Mouse (Mus musculus): ENCODE data around the gene Trim16.
A peak's percentile ranks its signal among the peaks of the same experiment; 100 is the strongest.

Gene Trim16

GRCm38 (mm10) chr11:62820059-62820541, at the start of gene Trim16:
Gene Trim16 (plus strand): TSS chr11:62820231.
- peak; percentile 44 to 52 for DNase-seq (ENCODE audit: low spot score in 2 of 2)

GRCm38 (mm10) chr11:62776510-62776909, 43.5 kb upstream of the Trim16 start:
- peak in 1 of 2 experiments; percentile 50 for DNase-seq (ENCODE audit: low spot score in 2 of 2)

GRCm38 (mm10) chr11:62788935-62789616, 31.0 kb upstream of the Trim16 start, which contains the start of gene Zfp286:
Gene Zfp286 (minus strand): TSS chr11:62789462.
- DNase-seq (ENCODE audit: low spot score in 2 of 2): peak; percentile 88 to 95

GRCm38 (mm10) chr11:62789617-62789936, 30.5 kb upstream of the Trim16 start:
- no peak for DNase-seq (ENCODE audit: low spot score in 2 of 2)

- DNase-seq (ENCODE audit: low spot score in 2 of 2): no peak
Observed at GRCm38 (mm10) chr11:62804119-62804518, 15.9 kb upstream of the Trim16 start.

- no peak for DNase-seq (ENCODE audit: low spot score in 2 of 2)
Observed at GRCm38 (mm10) chr11:62807965-62808364, 12.1 kb upstream of the Trim16 start.

GRCm38 (mm10) chr11:62809201-62809600, 10.8 kb upstream of the Trim16 start:
- DNase-seq (ENCODE audit: low spot score in 2 of 2): no peak

GRCm38 (mm10) chr11:62812268-62812667, 7.8 kb upstream of the Trim16 start:
- no peak for DNase-seq (ENCODE audit: low spot score in 2 of 2)

GRCm38 (mm10) chr11:62813497-62813896, 6.5 kb upstream of the Trim16 start:
- no peak for DNase-seq (ENCODE audit: low spot score in 2 of 2)

- no peak for DNase-seq (ENCODE audit: low spot score in 2 of 2)
Observed at GRCm38 (mm10) chr11:62813970-62814624, 5.9 kb upstream of the Trim16 start.

- DNase-seq (ENCODE audit: low spot score in 2 of 2): no peak
Observed at GRCm38 (mm10) chr11:62814625-62815024, 5.4 kb upstream of the Trim16 start.

- DNase-seq (ENCODE audit: low spot score in 2 of 2): no peak
Observed at GRCm38 (mm10) chr11:62815438-62815837, 4.6 kb upstream of the Trim16 start.

GRCm38 (mm10) chr11:62816591-62816990, 3.4 kb upstream of the Trim16 start:
- DNase-seq (ENCODE audit: low spot score in 2 of 2): no peak

GRCm38 (mm10) chr11:62819059-62819686, 858 bp upstream of the Trim16 start:
- DNase-seq (ENCODE audit: low spot score in 2 of 2): no peak

GRCm38 (mm10) chr11:62820661-62821437, 818 bp downstream of the Trim16 start:
- DNase-seq (ENCODE audit: low spot score in 2 of 2): peak; percentile 4 to 11

GRCm38 (mm10) chr11:62821893-62822292, 1.9 kb downstream of the Trim16 start:
- DNase-seq (ENCODE audit: low spot score in 2 of 2): no peak

- no peak for DNase-seq (ENCODE audit: low spot score in 2 of 2)
Observed at GRCm38 (mm10) chr11:62824211-62824610, 4.2 kb downstream of the Trim16 start.

- no peak for DNase-seq (ENCODE audit: low spot score in 2 of 2)
Observed at GRCm38 (mm10) chr11:62825222-62826105, 5.4 kb downstream of the Trim16 start.

- no peak for DNase-seq (ENCODE audit: low spot score in 2 of 2)
Observed at GRCm38 (mm10) chr11:62826106-62826733, 6.2 kb downstream of the Trim16 start.

- no peak for DNase-seq (ENCODE audit: low spot score in 2 of 2)
Observed at GRCm38 (mm10) chr11:62827135-62827534, 7.1 kb downstream of the Trim16 start.

- no peak for DNase-seq (ENCODE audit: low spot score in 2 of 2)
Observed at GRCm38 (mm10) chr11:62827911-62828310, 7.9 kb downstream of the Trim16 start.

All from frontal cortex, postnatal 36 days (tissue).